Mouse (Mus musculus) layer of hippocampus, adult 18-20 months (tissue): Measurements from ENCODE around the gene 1700030K09Rik. TPM values are rescaled to one million over a fixed set of nuclear protein-coding genes. Genes with fewer than 3 reads are reported as not detected.

Experiments used
- DNase-seq, 2 experiments: peaks; one replicate each; pipeline ENCODE4 v3.0.0; 2022; ENCODE audit warnings: low spot score in 2 of 2
- microRNA-seq, 2 experiments: library from miRNA; unstranded; fragments of <30 nt; microRNA quantifications; one replicate each; pipeline ENCODE4 v1.2.0; 2021
- total RNA-seq, 2 experiments: library from RNA; stranded (reverse); gene quantifications; 2 replicates each; pipeline ENCODE4 v1.2.3; 2021

1700030K09Rik gene
- total RNA-seq, 2 experiments from 2014 or later, result 9.7 to 10.1 TPM

GRCm38 (mm10) chr8:72504137-72504536 is 60.5 kb downstream of the 1700030K09Rik start:
- peak in 1 of 2 experiments; percentile 53 for DNase-seq

DNA sequence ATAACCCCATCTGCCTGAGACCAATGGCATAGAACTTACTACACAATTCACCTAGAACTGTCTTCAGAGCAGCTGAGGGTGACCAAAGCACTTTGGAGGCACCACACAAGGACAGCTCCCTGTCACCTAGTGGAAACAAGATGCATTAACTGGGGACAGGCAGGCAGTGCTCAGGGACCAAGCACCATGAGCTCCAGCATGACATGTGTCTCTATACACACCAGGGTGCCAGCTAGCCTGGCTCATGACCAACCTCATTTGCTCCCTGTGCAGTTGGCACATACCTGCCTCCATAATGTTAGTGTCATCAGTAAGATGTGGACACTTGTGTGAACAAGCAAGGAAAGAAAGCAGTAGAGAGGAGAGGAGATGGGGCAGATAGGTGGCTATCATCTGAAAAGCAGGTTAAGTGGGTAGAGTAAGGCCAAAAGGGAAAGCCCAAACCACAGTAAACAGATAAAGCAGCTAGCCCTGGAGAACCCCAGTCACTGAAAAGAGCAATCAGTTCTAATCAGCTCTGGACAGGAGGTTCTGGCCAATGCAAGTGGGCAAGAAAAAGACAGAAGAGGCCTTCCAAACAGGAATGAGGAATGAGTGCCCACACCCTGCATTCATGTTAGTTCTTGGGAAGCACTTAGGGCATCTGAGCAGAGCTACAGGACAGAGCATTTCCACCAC is 61.1 kb downstream of the 1700030K09Rik start:
- DNase-seq, result no peak

GRCm38 (mm10) chr8:72507505-72507904 is 63.8 kb downstream of the 1700030K09Rik start:
- no peak for DNase-seq

Small RNAs within 50 kb of the gene (microRNA-seq; reads per million reads assigned to microRNA genes)
- 1.7 to 4.3 reads per million in 2 experiments for gene Mir7068

Other genes with a start within 250 kb of the 1700030K09Rik start
- under 1 TPM in 1 of 2 experiments, not detected in 1; 0.47 TPM for gene Cib3, start 231.0 kb upstream of the 1700030K09Rik start, total RNA-seq
- not detected for gene Gm11034, start 230.2 kb upstream of the 1700030K09Rik start, total RNA-seq
- gene Fam32a, start 224.2 kb upstream of the 1700030K09Rik start, total RNA-seq, result 10 to 100 TPM; 64.2 to 70.1 TPM
- 10 to 100 TPM; 84.2 to 87.4 TPM for gene Ap1m1, start 203.9 kb upstream of the 1700030K09Rik start, total RNA-seq
- 1 to 10 TPM; 4.8 to 6.0 TPM for gene Gm10282, start 138.6 kb upstream of the 1700030K09Rik start, total RNA-seq
- 10 to 100 TPM; 20.1 to 22.2 TPM for gene Klf2, start 124.8 kb upstream of the 1700030K09Rik start, total RNA-seq
- gene Eps15l1, start 22.4 kb upstream of the 1700030K09Rik start, total RNA-seq, result 10 to 100 TPM; 60.6 to 67.8 TPM
- gene Calr3, start within 50 bp of the 1700030K09Rik start, total RNA-seq, result 1 to 10 TPM in 1 of 2 experiments, under 1 TPM in 1; 0.84 to 1.5 TPM
- 10 to 100 TPM; 76.7 to 79.4 TPM for gene Cherp, start 31.3 kb downstream of the 1700030K09Rik start, total RNA-seq
- 10 to 100 TPM; 47.2 to 48.9 TPM for gene Slc35e1, start 48.7 kb downstream of the 1700030K09Rik start, total RNA-seq
- gene Med26, start 104.4 kb downstream of the 1700030K09Rik start, total RNA-seq, result 10 to 100 TPM; 10.3 to 10.5 TPM
- 100 to 1,000 TPM in 1 of 2 experiments, 10 to 100 TPM in 1; 99.8 to 103 TPM for gene Smim7, start 127.2 kb downstream of the 1700030K09Rik start, total RNA-seq
- 100 to 1,000 TPM; 109 to 115 TPM for gene Tmem38a, start 128.2 kb downstream of the 1700030K09Rik start, total RNA-seq
- gene Nwd1, start 202.8 kb downstream of the 1700030K09Rik start, total RNA-seq, result 10 to 100 TPM; 46.6 to 49.0 TPM